In genomic region chr4:123050681-123051211, GRCm38 (mm10) we compare ENCODE assay signal across 8 mouse cellular contexts. TPM values are rescaled to one million over a fixed set of nuclear protein-coding genes. Genes with fewer than 3 reads are reported as not detected.
DNase-seq lines count a peak whose midpoint lies in the region; ATAC-seq and TF ChIP-seq lines count a peak whose summit lies in the region.

No protein-coding gene starts in this region.

- no peak for TF ChIP-seq CTCF in kidney, postnatal 0 days (IDR thresholded peaks at IDR 0.05; ENCODE audit: low read depth)

- H3K4me3 ChIP-seq in neural tube, embryonic 11.5 days (ENCODE audit: low read depth, low read length) = no peak overlapping the region
- H3K4me3 ChIP-seq in embryonic facial prominence, embryonic 15.5 days (replicated peaks) = no peak overlapping the region
- H3K4me3 ChIP-seq in heart, embryonic 12.5 days = no peak overlapping the region
- no peak overlapping the region for H3K4me3 ChIP-seq in kidney, postnatal 0 days (replicated peaks; ENCODE audit: low read depth, low read length)
- no peak overlapping the region for H3K4me3 ChIP-seq in liver, embryonic 13.5 days (replicated peaks)
- no peak overlapping the region for H3K4me3 ChIP-seq in neural tube, embryonic 13.5 days

- 74% methylated on average over 5 of the region's 5 CpGs for WGBS in neural tube, embryonic 11.5 days
- WGBS in embryonic facial prominence, embryonic 15.5 days = 50% methylated on average over 5 of the region's 5 CpGs
- 35% methylated on average over 5 of the region's 5 CpGs for WGBS in heart, embryonic 12.5 days
- 55% methylated on average over 5 of the region's 5 CpGs for WGBS in kidney, postnatal 0 days
- 79% methylated on average over 5 of the region's 5 CpGs for whole genome bisulfite sequencing in liver, embryonic 13.5 days (ENCODE audit: insufficient replicate concordance)
- WGBS in neural tube, embryonic 13.5 days = 49% methylated on average over 5 of the region's 5 CpGs

- H3K27me3 ChIP-seq in neural tube, embryonic 11.5 days (ENCODE audit: control insufficient read depth, insufficient read depth, low read length) = no peaks in the 10 kb centered on the region
- H3K27me3 ChIP-seq in embryonic facial prominence, embryonic 15.5 days = no peaks in the 10 kb centered on the region
- peaks cover 21% of the 10 kb centered on the region for H3K27me3 ChIP-seq in heart, embryonic 12.5 days (replicated peaks)
- H3K27me3 ChIP-seq in kidney, postnatal 0 days (ENCODE audit: insufficient read depth, low read length) = no peaks in the 10 kb centered on the region
- H3K27me3 ChIP-seq in liver, embryonic 13.5 days = no peaks in the 10 kb centered on the region
- no peaks in the 10 kb centered on the region for H3K27me3 ChIP-seq in neural tube, embryonic 13.5 days

- no peaks in the 10 kb centered on the region for H3K9me3 ChIP-seq in neural tube, embryonic 11.5 days (ENCODE audit: control insufficient read depth, low read length)
- H3K9me3 ChIP-seq in embryonic facial prominence, embryonic 15.5 days (replicated peaks) = no peaks in the 10 kb centered on the region
- no peaks in the 10 kb centered on the region for H3K9me3 ChIP-seq in heart, embryonic 12.5 days (replicated peaks)
- H3K9me3 ChIP-seq in kidney, postnatal 0 days (replicated peaks; ENCODE audit: low read length) = no peaks in the 10 kb centered on the region
- H3K9me3 ChIP-seq in liver, embryonic 13.5 days (replicated peaks) = no peaks in the 10 kb centered on the region
- no peaks in the 10 kb centered on the region for H3K9me3 ChIP-seq in neural tube, embryonic 13.5 days

- DNase-seq in neural tube, embryonic 11.5 days (ENCODE audit: low spot score) = peak; percentile 84
- DNase-seq in neural tube, embryonic 10.5 days (ENCODE audit: extremely low spot score, low spot score) = no peak
- peak; percentile 79 for DNase-seq in kidney, postnatal 0 days (ENCODE audit: low spot score)
- peak; percentile 9 for DNase-seq in liver, embryonic 13.5 days
- peak; percentile 91 for DNase-seq in testis, postnatal 10 days (ENCODE audit: low spot score)

- peaks cover 12% of the 10 kb centered on the region for H3K36me3 ChIP-seq in neural tube, embryonic 11.5 days (ENCODE audit: control insufficient read depth, insufficient read depth, low read length)
- peaks cover 62% of the 10 kb centered on the region for H3K36me3 ChIP-seq in embryonic facial prominence, embryonic 15.5 days
- H3K36me3 ChIP-seq in heart, embryonic 12.5 days = peaks cover 50% of the 10 kb centered on the region
- peaks cover 44% of the 10 kb centered on the region for H3K36me3 ChIP-seq in kidney, postnatal 0 days (ENCODE audit: insufficient read depth, low read length)
- peaks cover 95% of the 10 kb centered on the region for H3K36me3 ChIP-seq in liver, embryonic 13.5 days
- peaks cover 94% of the 10 kb centered on the region for H3K36me3 ChIP-seq in neural tube, embryonic 13.5 days

- ATAC-seq in neural tube, embryonic 11.5 days (ENCODE audit: insufficient read depth, low FRiP score, low TSS enrichment) = peak; percentile 93
- ATAC-seq in embryonic facial prominence, embryonic 15.5 days (ENCODE audit: insufficient number of reproducible peaks, low FRiP score, low TSS enrichment, low read depth) = peak; percentile 84
- peak; percentile 83 for ATAC-seq in heart, embryonic 12.5 days (ENCODE audit: insufficient number of reproducible peaks, low FRiP score)
- ATAC-seq in kidney, postnatal 0 days (replicated peaks; ENCODE audit: low FRiP score, low read depth) = peak; percentile 87
- peak; percentile 42; the same call in 1 of the 2 replicates for ATAC-seq in liver, embryonic 13.5 days (ENCODE audit: low read depth)
- peak; percentile 88 for ATAC-seq in neural tube, embryonic 13.5 days (ENCODE audit: low read depth)

- peak overlapping the region; percentile 50 for H3K27ac ChIP-seq in neural tube, embryonic 11.5 days (ENCODE audit: low read depth, low read length)
- peak overlapping the region; percentile 72 for H3K27ac ChIP-seq in embryonic facial prominence, embryonic 15.5 days (replicated peaks)
- H3K27ac ChIP-seq in heart, embryonic 12.5 days (ENCODE audit: poor library complexity, severe bottlenecking) = peak overlapping the region; percentile 41; the same call in 1 of the 2 replicates
- H3K27ac ChIP-seq in kidney, postnatal 0 days = peak overlapping the region; percentile 50
- H3K27ac ChIP-seq in liver, embryonic 13.5 days = no peak overlapping the region
- peak overlapping the region; percentile 81 for H3K27ac ChIP-seq in neural tube, embryonic 13.5 days (replicated peaks)

- H3K4me2 ChIP-seq in neural tube, embryonic 11.5 days (ENCODE audit: low read depth) = no peak overlapping the region
- H3K4me2 ChIP-seq in embryonic facial prominence, embryonic 15.5 days (replicated peaks) = no peak overlapping the region
- H3K4me2 ChIP-seq in heart, embryonic 12.5 days = 0 out of 2 replicates have a peak overlapping the region, but pooled peaks have one; percentile 2
- no peak overlapping the region for H3K4me2 ChIP-seq in kidney, postnatal 0 days (ENCODE audit: low read length)
- H3K4me2 ChIP-seq in liver, embryonic 13.5 days = no peak overlapping the region
- no peak overlapping the region for H3K4me2 ChIP-seq in neural tube, embryonic 13.5 days

- H3K4me1 ChIP-seq in neural tube, embryonic 11.5 days (ENCODE audit: control insufficient read depth, insufficient read depth, low read length) = peaks cover 8% of the 10 kb centered on the region; the same call in 1 of the 2 replicates
- H3K4me1 ChIP-seq in embryonic facial prominence, embryonic 15.5 days = peaks cover 24% of the 10 kb centered on the region
- peaks cover 44% of the 10 kb centered on the region for H3K4me1 ChIP-seq in heart, embryonic 12.5 days (replicated peaks)
- H3K4me1 ChIP-seq in kidney, postnatal 0 days (replicated peaks; ENCODE audit: insufficient read depth, low read length) = peaks cover 13% of the 10 kb centered on the region; the same call in 1 of the 2 replicates
- H3K4me1 ChIP-seq in liver, embryonic 13.5 days (replicated peaks) = peaks cover 7% of the 10 kb centered on the region; the same call in 1 of the 2 replicates
- peaks cover 54% of the 10 kb centered on the region for H3K4me1 ChIP-seq in neural tube, embryonic 13.5 days (replicated peaks)

- no peak overlapping the region for H3K9ac ChIP-seq in neural tube, embryonic 11.5 days (ENCODE audit: low read length)
- no peak overlapping the region for H3K9ac ChIP-seq in embryonic facial prominence, embryonic 15.5 days
- no peak overlapping the region for H3K9ac ChIP-seq in heart, embryonic 12.5 days
- no peak overlapping the region for H3K9ac ChIP-seq in kidney, postnatal 0 days (ENCODE audit: low read depth, low read length)
- no peak overlapping the region for H3K9ac ChIP-seq in liver, embryonic 13.5 days
- no peak overlapping the region for H3K9ac ChIP-seq in neural tube, embryonic 13.5 days

RNA-seq across cellular contexts. Expression of gene Trit1, which starts 34.3 kb away (rescaled TPM):
- polyA plus RNA-seq in neural tube, embryonic 11.5 days (2014; fragmentation: Nextera tagmentation; extraction: Ambion mirVana) = 22.3 and 25.4 TPM in 2 replicates
- polyA plus RNA-seq in embryonic facial prominence, embryonic 15.5 days (2015; fragmentation: Nextera tagmentation; extraction: Ambion mirVana) = 21.6 and 23.4 TPM in 2 replicates
- polyA plus RNA-seq in heart, embryonic 12.5 days (2016; fragmentation: Nextera tagmentation; extraction: Ambion mirVana) = 13.4 and 14.3 TPM in 2 replicates
- 15.7 and 17.1 TPM in 2 replicates for polyA plus RNA-seq in kidney, postnatal 0 days (2015; fragmentation: Nextera tagmentation; extraction: Ambion mirVana)
- polyA plus RNA-seq in liver, embryonic 13.5 days (2015; fragmentation: Nextera tagmentation; extraction: Ambion mirVana) = 7.2 TPM in 2 replicates
- polyA plus RNA-seq in neural tube, embryonic 13.5 days (2015; fragmentation: Nextera tagmentation; extraction: Ambion mirVana) = 23.0 and 27.2 TPM in 2 replicates

RNA-seq across cellular contexts. Expression of gene Bmp8b, which starts 54.2 kb away (rescaled TPM):
- 0.12 and 0.28 TPM in 2 replicates for polyA plus RNA-seq in neural tube, embryonic 11.5 days (2014; fragmentation: Nextera tagmentation; extraction: Ambion mirVana)
- 1.2 and 1.7 TPM in 2 replicates for polyA plus RNA-seq in embryonic facial prominence, embryonic 15.5 days (2015; fragmentation: Nextera tagmentation; extraction: Ambion mirVana)
- 0.17 TPM in 1 of 2 replicates, not detected in the other for polyA plus RNA-seq in heart, embryonic 12.5 days (2016; fragmentation: Nextera tagmentation; extraction: Ambion mirVana)
- polyA plus RNA-seq in kidney, postnatal 0 days (2015; fragmentation: Nextera tagmentation; extraction: Ambion mirVana) = 0.34 and 0.38 TPM in 2 replicates
- 0.50 and 0.81 TPM in 2 replicates for polyA plus RNA-seq in liver, embryonic 13.5 days (2015; fragmentation: Nextera tagmentation; extraction: Ambion mirVana)
- 0.14 and 0.18 TPM in 2 replicates for polyA plus RNA-seq in neural tube, embryonic 13.5 days (2015; fragmentation: Nextera tagmentation; extraction: Ambion mirVana)

RNA-seq across cellular contexts. Expression of gene Mycl, which starts 55.3 kb away (rescaled TPM):
- polyA plus RNA-seq in neural tube, embryonic 11.5 days (2014; fragmentation: Nextera tagmentation; extraction: Ambion mirVana) = 95.5 and 101 TPM in 2 replicates
- 38.9 and 49.5 TPM in 2 replicates for polyA plus RNA-seq in embryonic facial prominence, embryonic 15.5 days (2015; fragmentation: Nextera tagmentation; extraction: Ambion mirVana)
- 0.74 and 1.2 TPM in 2 replicates for polyA plus RNA-seq in heart, embryonic 12.5 days (2016; fragmentation: Nextera tagmentation; extraction: Ambion mirVana)
- polyA plus RNA-seq in kidney, postnatal 0 days (2015; fragmentation: Nextera tagmentation; extraction: Ambion mirVana) = 6.5 and 7.1 TPM in 2 replicates
- polyA plus RNA-seq in liver, embryonic 13.5 days (2015; fragmentation: Nextera tagmentation; extraction: Ambion mirVana) = 0.70 and 0.74 TPM in 2 replicates
- 59.6 and 61.3 TPM in 2 replicates for polyA plus RNA-seq in neural tube, embryonic 13.5 days (2015; fragmentation: Nextera tagmentation; extraction: Ambion mirVana)

Comparison
In these comparisons a context has a peak if more than half of its experiments do, and no peak if none do; other contexts are left out.
1. ATAC-seq: peak in every context shown above with its lines; median percentile 93 in neural tube, embryonic 11.5 days; 88 in neural tube, embryonic 13.5 days; 87 in kidney, postnatal 0 days; 84 in embryonic facial prominence, embryonic 15.5 days; 83 in heart, embryonic 12.5 days; 42 in liver, embryonic 13.5 days.